Mouse (Mus musculus) brain, embryonic 18.5 days (tissue): ENCODE results near the gene Slc35b4.

Experiments used
- DNase-seq: peaks from one replicate; pipeline ENCODE4 v3.0.0-alpha.2; 2012; ENCODE audit warnings: low read depth, low spot score

The Slc35b4 gene

GRCm38 (mm10) chr6:34129261-34129660, 47.6 kb downstream of the Slc35b4 start:
- no peak for DNase-seq

GRCm38 (mm10) chr6:34124401-34124800, 52.5 kb downstream of the Slc35b4 start:
- DNase-seq: no peak

GRCm38 (mm10) chr6:34116838-34117478, 60.0 kb downstream of the Slc35b4 start:
- no peak for DNase-seq

- peak; percentile 37 for DNase-seq
Measured at GRCm38 (mm10) chr6:34111406-34111805, 65.5 kb downstream of the Slc35b4 start.

DNA sequence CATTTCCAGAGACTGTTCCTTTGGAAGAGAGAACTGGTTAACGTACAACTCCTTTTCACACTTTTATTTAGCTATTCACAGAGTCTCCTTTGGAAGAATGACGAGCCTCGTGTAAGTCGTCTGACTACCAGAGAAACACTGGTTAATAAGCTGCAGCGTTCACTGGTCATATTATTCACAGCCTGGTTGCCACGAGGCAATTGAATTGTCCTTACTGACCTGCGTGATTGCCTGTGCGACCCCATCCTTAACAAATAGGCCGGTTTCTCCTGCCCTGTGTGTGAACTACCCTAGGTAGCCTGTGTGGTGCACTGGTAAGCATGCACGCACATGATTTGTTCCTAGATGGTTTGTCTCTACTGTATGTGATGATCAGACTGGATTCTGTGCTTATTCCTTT, 66.3 kb downstream of the Slc35b4 start:
- no peak for DNase-seq
